Mouse (Mus musculus) forebrain, postnatal 0 days (tissue): Measurements from ENCODE around the gene Homer3. TPM values are rescaled to one million over a fixed set of nuclear protein-coding genes. Genes with fewer than 3 reads are reported as not detected.

Experiments used
- ATAC-seq: fragments of 200-750 bp; cut with Nextera tagmentation; 2 replicates; pipeline ENCODE4 v1.8.0; 2017; ENCODE audit warnings: mild to moderate bottlenecking, moderate library complexity
- DNase-seq: peaks from one replicate; pipeline ENCODE4 v3.0.0-alpha.2; 2015
- H3K27ac ChIP-seq: fragments of 300-500 bp; sonication (generic); 2 replicates; pipeline ENCODE4 v1.5.1; 2014; ENCODE audit warnings: low read depth, mild to moderate bottlenecking, antibody characterized with exemption, low read length, moderate library complexity, mixed read lengths
- H3K27me3 ChIP-seq: fragments of 300-500 bp; sonication (generic); 2 replicates; pipeline ENCODE4 v1.6.1; 2014; ENCODE audit warnings: mild to moderate bottlenecking, low read length, mixed read lengths; ENCODE audit not compliant: insufficient read depth
- H3K36me3 ChIP-seq: fragments of 300-500 bp; sonication (generic); 2 replicates; pipeline ENCODE4 v1.6.1; 2014; ENCODE audit warnings: mild to moderate bottlenecking, moderate library complexity; ENCODE audit not compliant: insufficient read depth
- H3K4me1 ChIP-seq: fragments of 300-500 bp; sonication (generic); 2 replicates; pipeline ENCODE4 v1.6.1; 2014; ENCODE audit warnings: antibody characterized with exemption; ENCODE audit not compliant: insufficient read depth
- H3K4me2 ChIP-seq: fragments of 300-500 bp; sonication (generic); 2 replicates; pipeline ENCODE4 v1.6.1; 2014; ENCODE audit warnings: low read depth, mild to moderate bottlenecking, moderate library complexity
- H3K4me3 ChIP-seq: fragments of 300-500 bp; sonication (generic); 2 replicates; pipeline ENCODE4 v1.5.1; 2014; ENCODE audit warnings: low read depth, low read length, mixed read lengths
- H3K9ac ChIP-seq: fragments of 300-500 bp; sonication (generic); 2 replicates; pipeline ENCODE4 v1.6.1; 2014; ENCODE audit warnings: mild to moderate bottlenecking
- H3K9me3 ChIP-seq: fragments of 300-500 bp; sonication (generic); 2 replicates; pipeline ENCODE4 v1.6.1; 2016; ENCODE audit warnings: low read length
- CTCF ChIP-seq: sonication (generic); IDR thresholded peaks from 2 replicates; pipeline ENCODE4 v1.5.1; 2016; ENCODE audit warnings: antibody characterized with exemption, control low read depth, low read depth
- WGBS: fragments of 180-500 bp; shearing (Covaris S2); extraction: QIAGEN DNeasy Blood & Tissue Kit; methylation state at CpG from one replicate; pipeline ENCODE4 v1.1.7; 2014; 5-methylcytosine and 5-hydroxymethylcytosine counted together
- polyA plus RNA-seq: library from polyadenylated mRNA; unstranded; fragments of >200 nt; fragmentation: Nextera tagmentation; extraction: Ambion mirVana; gene quantifications from 2 replicates; pipeline ENCODE4 v1.2.1, GENCODE M21; 2015
- total RNA-seq: library from RNA; depleted of rRNA; stranded (reverse); fragments of >200 nt; gene quantifications from 2 replicates; pipeline ENCODE4 v1.2.3, GENCODE M21; 2014

The Homer3 gene
- total and polyA plus RNA-seq, 2 experiments from 2014 or later: 20.2 to 34.7 TPM

GRCm38 (mm10) chr8:70302901-70303300, 20.3 kb downstream of the Homer3 start:
- WGBS: 3% methylated on average over 16 of the region's 16 CpGs
- no peak for ATAC-seq
- Histone ChIP-seq H3K9me3 (no peaks in the 10 kb centered on the region), H3K4me1 (peaks cover 13% of the 10 kb centered on the region), H3K27me3 (no peaks in the 10 kb centered on the region), H3K36me3 (peaks cover 47% of the 10 kb centered on the region), H3K4me2 (peak overlapping the region; percentile 88), H3K9ac (peak overlapping the region; percentile 70), H3K4me3 (peak overlapping the region; percentile 76), H3K27ac (peak overlapping the region; percentile 58)
- no peak for DNase-seq
- TF ChIP-seq CTCF: no peak

GRCm38 (mm10) chr8:70309311-70309710, 26.7 kb downstream of the Homer3 start:
- peaks cover 84% of the 10 kb centered on the region for H3K36me3 ChIP-seq
- TF ChIP-seq CTCF: peak; percentile 75
- H3K27me3 ChIP-seq: no peaks in the 10 kb centered on the region
- no peak overlapping the region for H3K4me3 ChIP-seq
- peak; percentile 21; the same call in 1 of the 2 replicates for ATAC-seq
- no peak overlapping the region for H3K27ac ChIP-seq
- H3K4me1 ChIP-seq: no peaks in the 10 kb centered on the region
- 21% methylated on average over 2 of the region's 2 CpGs for WGBS
- DNase-seq: no peak
- H3K9ac ChIP-seq: no peak overlapping the region
- no peak overlapping the region for H3K4me2 ChIP-seq
- no peaks in the 10 kb centered on the region for H3K9me3 ChIP-seq

GRCm38 (mm10) chr8:70313399-70313798, 30.8 kb downstream of the Homer3 start:
- no peak overlapping the region for H3K27ac ChIP-seq
- DNase-seq: no peak
- 70% methylated on average over 2 of the region's 2 CpGs for WGBS
- H3K9me3 ChIP-seq: no peaks in the 10 kb centered on the region
- H3K4me3 ChIP-seq: no peak overlapping the region
- H3K36me3 ChIP-seq: peaks cover 50% of the 10 kb centered on the region
- no peaks in the 10 kb centered on the region for H3K27me3 ChIP-seq
- no peak overlapping the region for H3K9ac ChIP-seq
- peaks cover 16% of the 10 kb centered on the region for H3K4me1 ChIP-seq
- H3K4me2 ChIP-seq: no peak overlapping the region
- ATAC-seq: no peak
- no peak for TF ChIP-seq CTCF

- peak within 1 kb of the TSS; percentile 97 for H3K27ac ChIP-seq
- H3K9me3 ChIP-seq: no peaks in the 10 kb centered on the region
- H3K4me3 ChIP-seq: peak within 1 kb of the TSS; percentile 73
- 0 out of 2 replicates have a peak, but pooled peaks have one; percentile 14 for TF ChIP-seq CTCF
- ATAC-seq (peak; percentile 68), DNase-seq (peak; percentile 84)
- peaks cover 46% of the 10 kb centered on the region for H3K36me3 ChIP-seq
- H3K4me1 ChIP-seq: peaks cover 16% of the 10 kb centered on the region
- peak within 1 kb of the TSS; percentile 74 for H3K4me2 ChIP-seq
- 3% methylated on average over 66 of the region's 66 CpGs for WGBS
- peak within 1 kb of the TSS; percentile 96 for H3K9ac ChIP-seq
- H3K27me3 ChIP-seq: no peaks in the 10 kb centered on the region
These were observed 33.2 kb downstream of the Homer3 start, which contains the start of gene Cers1 for GRCm38 (mm10) chr8:70315624-70316510. TSS of gene Cers1 (plus strand) at chr8:70315775.

- peaks cover 46% of the 10 kb centered on the region for H3K36me3 ChIP-seq
- H3K27me3 ChIP-seq: no peaks in the 10 kb centered on the region
- peak overlapping the region; percentile 97 for H3K27ac ChIP-seq
- 5% methylated on average over 15 of the region's 15 CpGs for WGBS
- peak; percentile 91 for ATAC-seq
- H3K9ac ChIP-seq: peak overlapping the region; percentile 96
- peak; percentile 96 for DNase-seq
- H3K4me2 ChIP-seq: peak overlapping the region; percentile 74
- H3K4me3 ChIP-seq: peak overlapping the region; percentile 73
- H3K4me1 ChIP-seq: peaks cover 16% of the 10 kb centered on the region
- no peaks in the 10 kb centered on the region for H3K9me3 ChIP-seq
- TF ChIP-seq CTCF: peak; percentile 14
These were observed 34.2 kb downstream of the Homer3 start for GRCm38 (mm10) chr8:70316511-70317504.

GRCm38 (mm10) chr8:70317872-70318271, 35.2 kb downstream of the Homer3 start:
- no peak overlapping the region for H3K4me3 ChIP-seq
- no peaks in the 10 kb centered on the region for H3K27me3 ChIP-seq
- peak overlapping the region; percentile 97; the same call in 1 of the 2 replicates for H3K27ac ChIP-seq
- H3K9me3 ChIP-seq: no peaks in the 10 kb centered on the region
- peak overlapping the region; percentile 96 for H3K9ac ChIP-seq
- H3K4me1 ChIP-seq: peaks cover 16% of the 10 kb centered on the region
- peaks cover 48% of the 10 kb centered on the region for H3K36me3 ChIP-seq
- H3K4me2 ChIP-seq: peak overlapping the region; percentile 74
- DNase-seq (no peak), ATAC-seq (no peak)
- 81% methylated on average over 5 of the region's 5 CpGs for WGBS
- TF ChIP-seq CTCF: no peak
